Mouse (Mus musculus) neural tube, embryonic 11.5 days (tissue): ENCODE results near the gene Alox12. TPM values are rescaled to one million over a fixed set of nuclear protein-coding genes. Genes with fewer than 3 reads are reported as not detected.

Source experiments
- ATAC-seq: fragments of 200-750 bp; cut with Nextera tagmentation; 2 replicates; pipeline ENCODE4 v1.8.0; 2017; ENCODE audit warnings: moderate number of reproducible peaks, mild to moderate bottlenecking, moderate TSS enrichment, moderate library complexity; ENCODE audit not compliant: insufficient read depth, low FRiP score, low TSS enrichment
- DNase-seq: peaks from one replicate; pipeline ENCODE4 v3.0.0-alpha.2; 2015; ENCODE audit warnings: low spot score
- H3K27ac ChIP-seq: fragments of 300-500 bp; sonication (generic); 2 replicates; pipeline ENCODE4 v1.5.1; 2014; ENCODE audit warnings: low read depth, mild to moderate bottlenecking, low read length
- H3K27me3 ChIP-seq: fragments of 300-500 bp; sonication (generic); 2 replicates; pipeline ENCODE4 v1.6.1; 2014; ENCODE audit warnings: mild to moderate bottlenecking, low read length, mixed read lengths; ENCODE audit not compliant: control insufficient read depth, insufficient read depth
- H3K36me3 ChIP-seq: fragments of 300-500 bp; sonication (generic); 2 replicates; pipeline ENCODE4 v1.6.1; 2014; ENCODE audit warnings: mild to moderate bottlenecking, low read length, moderate library complexity, mixed read lengths; ENCODE audit not compliant: control insufficient read depth, insufficient read depth
- H3K4me1 ChIP-seq: fragments of 300-500 bp; sonication (generic); 2 replicates; pipeline ENCODE4 v1.6.1; 2014; ENCODE audit warnings: low read length, mixed read lengths; ENCODE audit not compliant: control insufficient read depth, insufficient read depth
- H3K4me2 ChIP-seq: fragments of 300-500 bp; sonication (generic); 2 replicates; pipeline ENCODE4 v1.6.1; 2014; ENCODE audit warnings: low read depth, mild to moderate bottlenecking, moderate library complexity
- H3K4me3 ChIP-seq: fragments of 300-500 bp; sonication (generic); 2 replicates; pipeline ENCODE4 v1.5.1; 2014; ENCODE audit warnings: low read depth, low read length
- H3K9ac ChIP-seq: fragments of 300-500 bp; sonication (generic); 2 replicates; pipeline ENCODE4 v1.6.1; 2014; ENCODE audit warnings: mild to moderate bottlenecking, low read length
- H3K9me3 ChIP-seq: fragments of 300-500 bp; sonication (generic); 2 replicates; pipeline ENCODE4 v1.6.1; 2016; ENCODE audit warnings: low read length; ENCODE audit not compliant: control insufficient read depth
- WGBS: fragments of 180-500 bp; shearing (Covaris S2); extraction: QIAGEN DNeasy Blood & Tissue Kit; methylation state at CpG from one replicate; pipeline ENCODE4 v1.1.7; 2014; 5-methylcytosine and 5-hydroxymethylcytosine counted together
- polyA plus RNA-seq: library from polyadenylated mRNA; unstranded; fragments of >200 nt; fragmentation: Nextera tagmentation; extraction: Ambion mirVana; gene quantifications from 2 replicates; pipeline ENCODE4 v1.2.1, GENCODE M21; 2014

Gene Alox12
- polyA plus RNA-seq, 1 experiment from 2014 or later, result 4.0 TPM

DNA sequence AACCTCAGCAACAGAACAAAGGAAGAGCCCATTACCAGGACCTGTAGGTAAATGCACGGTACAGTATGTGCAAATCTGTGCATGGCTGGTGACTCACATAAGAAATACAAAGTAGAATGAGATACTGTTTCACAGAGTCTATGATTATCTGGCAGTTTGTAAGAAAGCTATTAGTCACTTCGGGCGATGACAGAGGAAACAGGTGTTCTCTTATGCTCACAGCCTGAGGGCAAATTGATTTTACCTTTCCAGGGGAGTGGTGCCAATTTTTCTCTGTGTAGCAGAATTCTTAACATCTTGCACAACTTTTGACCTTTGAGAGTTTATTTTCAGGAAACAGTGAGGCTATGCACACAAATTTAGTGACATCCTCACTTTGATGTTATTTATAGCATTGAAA is 29.6 kb upstream of the Alox12 start:
- Histone ChIP-seq H3K27me3 (no peaks in the 10 kb centered on the region), H3K27ac (no peak overlapping the region), H3K9ac (no peak overlapping the region), H3K4me1 (no peaks in the 10 kb centered on the region), H3K4me3 (no peak overlapping the region), H3K9me3 (no peaks in the 10 kb centered on the region), H3K36me3 (no peaks in the 10 kb centered on the region), H3K4me2 (no peak overlapping the region)
- 85% methylated on average over 3 of the region's 3 CpGs for WGBS
- no peak for ATAC-seq
- DNase-seq, result no peak

DNA sequence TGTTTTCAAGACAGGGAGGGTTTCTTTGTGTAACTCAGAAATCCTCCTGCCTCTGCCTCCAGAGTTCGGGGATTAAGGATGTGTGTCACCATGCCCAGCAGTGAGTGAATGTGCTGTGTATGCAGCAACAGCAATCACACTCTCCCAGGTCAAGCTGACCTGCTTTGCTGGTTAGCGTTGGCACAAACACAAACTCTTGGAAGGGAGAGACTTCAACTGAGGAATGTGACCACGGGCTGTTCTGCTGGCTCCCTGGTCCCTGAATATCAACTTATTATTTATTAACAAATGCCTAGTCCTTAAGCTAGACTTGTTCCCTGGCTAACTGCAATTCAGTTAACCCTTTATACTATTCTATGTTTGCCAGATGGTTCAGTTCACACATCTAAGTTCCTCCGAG is 28.5 kb upstream of the Alox12 start:
- Histone ChIP-seq H3K27me3 (no peaks in the 10 kb centered on the region), H3K9me3 (no peaks in the 10 kb centered on the region), H3K9ac (no peak overlapping the region), H3K4me3 (no peak overlapping the region), H3K36me3 (no peaks in the 10 kb centered on the region), H3K4me1 (no peaks in the 10 kb centered on the region), H3K27ac (no peak overlapping the region), H3K4me2 (no peak overlapping the region)
- DNase-seq (no peak), ATAC-seq (no peak)
- 90% methylated on average over 4 of the region's 4 CpGs for whole genome bisulfite sequencing

DNA sequence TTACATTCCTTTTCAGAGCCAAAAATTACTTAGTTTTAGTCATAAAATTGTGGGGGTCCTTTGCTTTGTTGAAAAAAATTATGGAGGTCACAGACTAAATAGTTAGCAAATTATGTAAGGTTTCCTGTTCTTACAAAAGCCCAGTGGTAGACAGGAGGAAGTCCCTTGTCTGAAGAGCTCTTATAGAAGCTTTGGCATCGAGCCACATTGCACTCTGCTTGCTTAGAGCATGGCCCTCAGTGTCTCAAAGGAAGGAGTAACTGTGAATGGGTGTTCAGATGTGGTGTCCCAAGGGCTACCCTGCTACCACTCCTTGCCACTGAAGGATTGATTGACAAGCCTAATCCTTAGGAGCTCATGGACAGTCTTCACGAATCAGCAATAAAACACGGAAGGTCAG is 25.3 kb upstream of the Alox12 start:
- Histone ChIP-seq H3K27me3 (no peaks in the 10 kb centered on the region), H3K4me3 (no peak overlapping the region), H3K27ac (no peak overlapping the region), H3K4me1 (no peaks in the 10 kb centered on the region), H3K4me2 (no peak overlapping the region), H3K36me3 (no peaks in the 10 kb centered on the region), H3K9ac (no peak overlapping the region), H3K9me3 (no peaks in the 10 kb centered on the region)
- DNase-seq (no peak), ATAC-seq (no peak)
- 80% methylated on average over 3 of the region's 3 CpGs for WGBS

DNA sequence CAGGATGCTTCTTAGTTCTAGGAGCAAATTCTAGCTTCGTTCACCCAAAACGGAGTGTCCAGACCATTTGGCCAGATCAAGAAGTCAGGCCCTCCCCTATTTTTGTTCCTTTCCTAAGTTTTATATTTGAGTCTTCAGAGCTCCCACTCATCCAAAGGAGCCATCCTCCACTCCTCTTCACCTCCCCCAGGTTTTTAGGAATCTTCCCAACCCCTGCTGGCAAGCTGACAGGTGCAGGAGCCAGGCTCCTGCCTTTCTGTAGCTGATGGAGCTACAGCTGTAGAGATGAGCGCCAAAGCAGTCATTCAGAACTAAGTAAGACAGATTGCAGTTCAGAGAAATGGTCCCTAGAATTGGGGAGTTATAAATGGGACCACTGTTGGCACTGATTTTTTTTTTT is 23.8 kb upstream of the Alox12 start:
- ATAC-seq, result no peak
- H3K27ac ChIP-seq, result no peak overlapping the region
- H3K27me3 ChIP-seq, result no peaks in the 10 kb centered on the region
- H3K4me1 ChIP-seq, result no peaks in the 10 kb centered on the region
- 75% methylated on average over 3 of the region's 3 CpGs for WGBS
- H3K36me3 ChIP-seq, result no peaks in the 10 kb centered on the region
- H3K9me3 ChIP-seq, result no peaks in the 10 kb centered on the region
- no peak overlapping the region for H3K4me3 ChIP-seq
- no peak overlapping the region for H3K9ac ChIP-seq
- no peak for DNase-seq
- no peak overlapping the region for H3K4me2 ChIP-seq

DNA sequence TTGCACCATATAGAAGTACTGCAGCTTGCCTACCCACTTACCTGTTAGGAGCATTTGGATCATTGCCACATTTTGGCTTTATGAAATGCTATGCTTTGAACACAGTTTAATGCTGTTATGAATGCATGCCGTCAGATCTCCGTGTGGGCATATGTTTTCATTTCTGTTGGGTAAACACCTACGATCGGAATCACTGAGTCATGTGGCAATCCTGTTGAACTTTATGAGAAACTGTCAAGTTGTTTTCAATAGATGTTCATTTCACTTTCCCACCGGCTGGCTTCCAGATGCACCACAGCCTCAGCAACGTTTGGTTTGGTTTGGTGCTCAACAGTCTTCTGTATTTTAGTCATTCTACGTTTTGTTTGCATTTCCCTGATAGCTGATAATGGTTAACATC is 16.5 kb upstream of the Alox12 start:
- no peak overlapping the region for H3K4me2 ChIP-seq
- ATAC-seq (no peak), DNase-seq (no peak)
- H3K4me1 ChIP-seq, result no peaks in the 10 kb centered on the region
- no peaks in the 10 kb centered on the region for H3K36me3 ChIP-seq
- WGBS, result 86% methylated on average over 7 of the region's 7 CpGs
- no peaks in the 10 kb centered on the region for H3K9me3 ChIP-seq
- no peaks in the 10 kb centered on the region for H3K27me3 ChIP-seq
- H3K4me3 ChIP-seq, result no peak overlapping the region
- no peak overlapping the region for H3K27ac ChIP-seq
- H3K9ac ChIP-seq, result no peak overlapping the region

DNA sequence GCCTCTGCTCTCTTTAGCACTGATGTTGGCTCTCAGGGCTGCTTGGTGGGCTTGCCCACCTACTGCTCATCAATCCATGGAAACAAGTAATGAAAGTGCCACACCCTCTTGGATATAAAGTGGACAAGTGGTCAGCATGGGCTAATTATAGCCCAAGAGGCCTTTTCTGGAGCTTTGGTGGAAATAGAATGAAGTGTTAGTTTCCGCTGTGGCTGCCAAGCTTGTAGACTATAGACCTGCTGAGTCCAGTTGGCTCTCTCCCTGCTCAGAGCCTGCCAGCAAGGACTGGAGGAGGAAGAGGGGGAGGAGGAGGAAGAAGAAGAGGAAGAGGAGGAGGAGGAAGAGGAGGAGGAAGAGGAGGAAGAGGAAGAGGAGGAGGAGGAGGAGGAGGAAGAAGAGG is 11.3 kb upstream of the Alox12 start:
- H3K4me1 ChIP-seq, result no peaks in the 10 kb centered on the region
- no peak overlapping the region for H3K27ac ChIP-seq
- H3K27me3 ChIP-seq, result no peaks in the 10 kb centered on the region
- H3K9ac ChIP-seq, result no peak overlapping the region
- no peaks in the 10 kb centered on the region for H3K9me3 ChIP-seq
- ATAC-seq (no peak), DNase-seq (no peak)
- no peaks in the 10 kb centered on the region for H3K36me3 ChIP-seq
- H3K4me2 ChIP-seq, result no peak overlapping the region
- WGBS, result 83% methylated on average over 1 of the region's 1 CpGs
- H3K4me3 ChIP-seq, result no peak overlapping the region

DNA sequence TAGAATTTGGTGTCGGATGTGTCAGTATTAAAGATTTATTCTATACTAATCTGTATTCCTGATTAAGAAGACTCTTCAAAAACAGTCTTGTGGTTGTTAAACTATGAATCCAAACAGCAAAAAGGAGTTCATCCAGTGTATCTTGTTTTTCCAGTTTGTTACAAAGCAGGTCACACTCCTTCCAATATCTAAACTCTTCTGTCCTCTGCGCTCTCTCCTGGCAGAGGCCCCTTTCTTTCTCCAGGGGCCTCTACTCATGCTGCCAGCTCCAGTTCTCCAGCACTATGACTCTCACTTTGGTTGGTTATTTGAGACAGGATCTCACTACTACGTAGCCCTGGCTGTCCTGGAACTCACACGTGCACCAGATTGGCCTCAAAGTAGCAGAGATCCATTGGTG is 10.7 kb upstream of the Alox12 start:
- 82% methylated on average over 4 of the region's 4 CpGs for WGBS
- H3K4me2 ChIP-seq, result no peak overlapping the region
- ATAC-seq, result no peak
- H3K27ac ChIP-seq, result no peak overlapping the region
- H3K36me3 ChIP-seq, result no peaks in the 10 kb centered on the region
- DNase-seq, result no peak
- no peak overlapping the region for H3K9ac ChIP-seq
- no peaks in the 10 kb centered on the region for H3K27me3 ChIP-seq
- no peaks in the 10 kb centered on the region for H3K9me3 ChIP-seq
- H3K4me1 ChIP-seq, result no peaks in the 10 kb centered on the region
- H3K4me3 ChIP-seq, result no peak overlapping the region

DNA sequence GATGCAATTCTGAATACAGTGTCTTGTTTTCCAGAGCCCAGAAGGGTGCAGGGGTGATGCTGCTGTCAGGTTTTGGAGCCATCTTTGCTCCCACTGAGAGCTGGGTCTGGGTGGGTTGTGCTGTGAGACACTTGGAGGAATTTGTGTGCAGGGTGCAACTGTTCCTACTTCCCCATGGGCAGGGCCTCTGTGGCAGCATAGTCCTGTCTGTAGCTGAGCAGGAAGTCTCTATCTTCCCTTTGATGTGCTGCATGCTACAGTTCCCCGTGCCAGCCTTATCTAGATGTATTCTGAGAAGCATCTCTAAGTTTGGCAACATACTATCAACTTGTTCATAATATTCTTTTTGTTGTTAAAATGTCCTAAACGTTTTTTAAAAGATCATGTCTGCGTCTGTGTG is 10.1 kb upstream of the Alox12 start:
- Histone ChIP-seq H3K27ac (no peak overlapping the region), H3K27me3 (no peaks in the 10 kb centered on the region), H3K9me3 (no peaks in the 10 kb centered on the region), H3K36me3 (no peaks in the 10 kb centered on the region), H3K4me3 (no peak overlapping the region), H3K4me2 (no peak overlapping the region), H3K9ac (no peak overlapping the region), H3K4me1 (no peaks in the 10 kb centered on the region)
- WGBS, result 63% methylated on average over 3 of the region's 3 CpGs
- ATAC-seq (no peak), DNase-seq (no peak)

DNA sequence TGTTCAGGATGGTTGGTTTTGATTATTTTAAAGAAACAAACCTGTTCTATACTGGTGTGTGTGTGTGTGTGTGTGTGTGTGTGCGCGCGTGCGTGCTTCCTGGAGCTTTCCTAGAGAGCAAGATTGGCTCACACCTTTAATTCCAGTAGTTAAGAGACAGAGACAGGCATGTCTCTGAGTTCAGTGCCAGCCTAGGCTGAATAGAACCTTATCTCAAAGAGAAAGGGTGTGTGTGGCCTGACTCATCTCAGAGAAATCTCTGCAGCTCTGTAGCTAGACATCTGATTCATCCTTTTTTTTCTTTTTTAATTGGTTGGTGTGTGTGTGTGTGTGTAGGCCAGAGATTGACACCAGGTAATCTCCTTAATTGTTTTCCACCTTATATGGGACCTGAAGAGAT is 3.9 kb upstream of the Alox12 start:
- Histone ChIP-seq H3K27ac (no peak overlapping the region), H3K4me3 (no peak overlapping the region), H3K4me2 (no peak overlapping the region), H3K4me1 (no peaks in the 10 kb centered on the region), H3K27me3 (peaks cover 18% of the 10 kb centered on the region), H3K36me3 (no peaks in the 10 kb centered on the region), H3K9ac (no peak overlapping the region), H3K9me3 (no peaks in the 10 kb centered on the region)
- 100% methylated on average over 4 of the region's 4 CpGs for WGBS
- no peak for DNase-seq
- ATAC-seq, result no peak
